ENCODE assay signal across 8 mouse cellular contexts in the genomic region with DNA sequence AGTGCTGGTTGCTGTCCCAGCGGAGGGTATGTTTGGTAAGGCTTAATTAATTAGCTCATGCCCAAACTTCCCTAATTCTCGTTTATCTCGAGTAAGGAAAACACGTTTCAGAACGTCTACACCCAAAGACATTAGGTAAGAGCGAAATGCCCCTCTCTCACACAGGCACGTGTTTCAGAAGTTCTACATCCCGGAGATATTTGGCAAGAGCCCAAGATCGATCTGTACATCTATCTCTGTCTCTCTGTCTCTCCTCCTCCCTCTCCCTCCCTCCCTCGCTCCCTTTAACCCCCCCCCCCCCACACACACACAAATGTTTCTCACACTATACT. TPM values are rescaled to one million over a fixed set of nuclear protein-coding genes. Genes with fewer than 3 reads are reported as not detected.
DNase-seq lines count a peak whose midpoint lies in the region; ATAC-seq and TF ChIP-seq lines count a peak whose summit lies in the region.

No protein-coding gene starts in this region.

- peak overlapping the region; percentile 94 for H3K4me2 ChIP-seq in limb, embryonic 15.5 days
- peak overlapping the region; percentile 85 for H3K4me2 ChIP-seq in stomach, embryonic 16.5 days (ENCODE audit: low read depth, low read length)

- H3K36me3 ChIP-seq in erythroblast, embryonic 14.5 days (ENCODE audit: control insufficient read depth) = peaks cover 11% of the 10 kb centered on the region
- no peaks in the 10 kb centered on the region for H3K36me3 ChIP-seq in testis, adult 2 months (ENCODE audit: control insufficient read depth, insufficient read depth, low read length)
- H3K36me3 ChIP-seq in limb, embryonic 15.5 days = no peaks in the 10 kb centered on the region; the same call in 1 of the 2 replicates
- no peaks in the 10 kb centered on the region for H3K36me3 ChIP-seq in stomach, embryonic 16.5 days (ENCODE audit: control insufficient read depth, insufficient read depth, low read length)

- peak overlapping the region; percentile 70 for H3K4me3 ChIP-seq in erythroblast, embryonic 14.5 days (replicated peaks)
- H3K4me3 ChIP-seq in testis, adult 2 months (ENCODE audit: control insufficient read depth, low read depth, low read length) = peak overlapping the region; percentile 98
- H3K4me3 ChIP-seq in limb, embryonic 15.5 days = peak overlapping the region; percentile 64
- peak overlapping the region; percentile 63 for H3K4me3 ChIP-seq in stomach, embryonic 16.5 days (replicated peaks; ENCODE audit: low read length)

- no peak for TF ChIP-seq POLR2A in testis, adult 2 months (IDR thresholded peaks at IDR 0.05; ENCODE audit: control insufficient read depth, low read depth, low read length)

- H3K4me1 ChIP-seq in erythroblast, embryonic 14.5 days (ENCODE audit: control insufficient read depth) = peaks cover 22% of the 10 kb centered on the region
- H3K4me1 ChIP-seq in testis, adult 2 months (ENCODE audit: control insufficient read depth, insufficient read depth, low read length) = peaks cover 5% of the 10 kb centered on the region
- peaks cover 12% of the 10 kb centered on the region; the same call in 1 of the 2 replicates for H3K4me1 ChIP-seq in limb, embryonic 15.5 days
- H3K4me1 ChIP-seq in stomach, embryonic 16.5 days (ENCODE audit: control insufficient read depth, insufficient read depth, low read length) = peaks cover 7% of the 10 kb centered on the region

- DNase-seq in testis, postnatal 14 days (ENCODE audit: low spot score) = no peak
- no peak for DNase-seq in left cerebral cortex, adult 11 months (ENCODE audit: low spot score)
- no peak for DNase-seq in Muller cell, postnatal 12 days (ENCODE audit: inconsistent ontology term)

- H3K9ac ChIP-seq in limb, embryonic 15.5 days = peak overlapping the region; percentile 40
- peak overlapping the region; percentile 70 for H3K9ac ChIP-seq in stomach, embryonic 16.5 days (ENCODE audit: low read length)

- ATAC-seq in erythroblast, adult 5-6 weeks (replicated peaks; ENCODE audit: low FRiP score, poor library complexity, severe bottlenecking) = no peak
- 0 out of 2 replicates have a peak, but pooled peaks have one; percentile 1 for ATAC-seq in limb, embryonic 15.5 days (ENCODE audit: insufficient number of reproducible peaks, low FRiP score, low TSS enrichment, low read depth)
- ATAC-seq in stomach, embryonic 16.5 days (ENCODE audit: insufficient read depth, low FRiP score) = no peak

- peak overlapping the region; percentile 77 for H3K27ac ChIP-seq in testis, adult 2 months (ENCODE audit: control insufficient read depth, insufficient read depth, low read depth, low read length)
- no peak overlapping the region for H3K27ac ChIP-seq in limb, embryonic 15.5 days
- H3K27ac ChIP-seq in stomach, embryonic 16.5 days (ENCODE audit: low read length) = no peak overlapping the region

- H3K9me3 ChIP-seq in erythroblast, embryonic 14.5 days (ENCODE audit: control insufficient read depth, low read length) = no peaks in the 10 kb centered on the region
- H3K9me3 ChIP-seq in limb, embryonic 15.5 days = no peaks in the 10 kb centered on the region
- no peaks in the 10 kb centered on the region for H3K9me3 ChIP-seq in stomach, embryonic 16.5 days (replicated peaks; ENCODE audit: control insufficient read depth, low read length)

- 9% methylated on average over 9 of the region's 10 CpGs for WGBS in limb, embryonic 15.5 days
- WGBS in stomach, embryonic 16.5 days = 4% methylated on average over 10 of the region's 10 CpGs

- no peaks in the 10 kb centered on the region for H3K27me3 ChIP-seq in erythroblast, embryonic 14.5 days (ENCODE audit: control insufficient read depth)
- no peaks in the 10 kb centered on the region for H3K27me3 ChIP-seq in testis, adult 2 months (ENCODE audit: control insufficient read depth, insufficient read depth, low read length)
- H3K27me3 ChIP-seq in limb, embryonic 15.5 days = no peaks in the 10 kb centered on the region
- H3K27me3 ChIP-seq in stomach, embryonic 16.5 days (ENCODE audit: control insufficient read depth, insufficient read depth, low read length) = no peaks in the 10 kb centered on the region

- no peak for TF ChIP-seq CTCF in testis, adult 2 months (IDR thresholded peaks at IDR 0.05; ENCODE audit: control insufficient read depth, insufficient read depth, insufficient replicate concordance, low read depth, low read length)

RNA-seq across cellular contexts. Expression of gene Dclre1c, which starts 0.6 kb away (rescaled TPM):
- 0.02 and 0.18 TPM in 2 replicates for polyA plus RNA-seq in erythroblast, embryonic 14.5 days (2012)
- 10.2 and 14.8 TPM in 2 replicates for total RNA-seq in erythroblast, adult 5-6 weeks (2015; ENCODE audit: low replicate concordance)
- 7.7 and 11.7 TPM in 2 replicates for total RNA-seq in erythroblast, adult 5-6 weeks (2017; ENCODE audit: low replicate concordance)
- 5.6 and 6.4 TPM in 2 replicates for polyA plus RNA-seq in testis, adult 2 months (2012; rRNA removed)
- 7.5 and 8.5 TPM in 2 replicates for polyA plus RNA-seq in limb, embryonic 15.5 days (2015; fragmentation: Nextera tagmentation; extraction: Ambion mirVana)
- polyA plus RNA-seq in stomach, embryonic 16.5 days (2015; fragmentation: Nextera tagmentation; extraction: Ambion mirVana) = 5.9 and 6.2 TPM in 2 replicates

RNA-seq across cellular contexts. Expression of gene Meig1, which starts 2.1 kb away (rescaled TPM):
- polyA plus RNA-seq in erythroblast, embryonic 14.5 days (2012) = not detected in 2 replicates
- not detected in 2 replicates for total RNA-seq in erythroblast, adult 5-6 weeks (2015; ENCODE audit: low replicate concordance)
- not detected in 2 replicates for total RNA-seq in erythroblast, adult 5-6 weeks (2017; ENCODE audit: low replicate concordance)
- polyA plus RNA-seq in testis, adult 2 months (2012; rRNA removed) = 1,007 and 1,294 TPM in 2 replicates
- polyA plus RNA-seq in limb, embryonic 15.5 days (2015; fragmentation: Nextera tagmentation; extraction: Ambion mirVana) = not detected in 2 replicates
- polyA plus RNA-seq in stomach, embryonic 16.5 days (2015; fragmentation: Nextera tagmentation; extraction: Ambion mirVana) = 0.37 and 1.1 TPM in 2 replicates

RNA-seq across cellular contexts. Expression of gene Olah, which starts 27.5 kb away (rescaled TPM):
- not detected in 2 replicates for polyA plus RNA-seq in erythroblast, embryonic 14.5 days (2012)
- total RNA-seq in erythroblast, adult 5-6 weeks (2015; ENCODE audit: low replicate concordance) = not detected in 2 replicates
- not detected in 2 replicates for total RNA-seq in erythroblast, adult 5-6 weeks (2017; ENCODE audit: low replicate concordance)
- 0.61 and 0.68 TPM in 2 replicates for polyA plus RNA-seq in testis, adult 2 months (2012; rRNA removed)
- 0.31 and 0.55 TPM in 2 replicates for polyA plus RNA-seq in limb, embryonic 15.5 days (2015; fragmentation: Nextera tagmentation; extraction: Ambion mirVana)
- not detected in 2 replicates for polyA plus RNA-seq in stomach, embryonic 16.5 days (2015; fragmentation: Nextera tagmentation; extraction: Ambion mirVana)

RNA-seq across cellular contexts. Expression of gene Suv39h2, which starts 50.3 kb away (rescaled TPM):
- 0.12 and 0.31 TPM in 2 replicates for polyA plus RNA-seq in erythroblast, embryonic 14.5 days (2012)
- 4.0 and 14.2 TPM in 2 replicates for total RNA-seq in erythroblast, adult 5-6 weeks (2015; ENCODE audit: low replicate concordance)
- 4.2 and 8.6 TPM in 2 replicates for total RNA-seq in erythroblast, adult 5-6 weeks (2017; ENCODE audit: low replicate concordance)
- 5.5 and 8.2 TPM in 2 replicates for polyA plus RNA-seq in testis, adult 2 months (2012; rRNA removed)
- 8.9 and 12.5 TPM in 2 replicates for polyA plus RNA-seq in limb, embryonic 15.5 days (2015; fragmentation: Nextera tagmentation; extraction: Ambion mirVana)
- polyA plus RNA-seq in stomach, embryonic 16.5 days (2015; fragmentation: Nextera tagmentation; extraction: Ambion mirVana) = 6.2 and 7.2 TPM in 2 replicates

Comparison
In these comparisons a context has a peak if more than half of its experiments do, and no peak if none do; other contexts are left out.
1. RNA of gene Meig1, which starts 2.1 kb away (polyA plus RNA-seq): 1,007 to 1,294 TPM in testis, adult 2 months; 0.37 to 1.1 TPM in stomach, embryonic 16.5 days, not detected in limb, embryonic 15.5 days and not detected in erythroblast, embryonic 14.5 days; every median in the first group is over 100 times any median in the second.
2. Peak in every context shown above with its lines, with median percentiles within 50 percentile points of each other: H3K4me3 ChIP-seq.